Mouse (Mus musculus) embryonic facial prominence, embryonic 14.5 days (tissue): ENCODE measurements around the gene Rpl9-ps1. TPM values are rescaled to one million over a fixed set of nuclear protein-coding genes. Genes with fewer than 3 reads are reported as not detected.

Source experiments
- ATAC-seq: fragments of 200-750 bp; cut with Nextera tagmentation; 2 replicates; pipeline ENCODE4 v1.8.0; 2017; ENCODE audit warnings: low read depth, moderate number of reproducible peaks, moderate TSS enrichment
- DNase-seq: peaks from one replicate; pipeline ENCODE4 v3.0.0-alpha.2; 2015; ENCODE audit warnings: low spot score
- H3K27ac ChIP-seq: fragments of 300-500 bp; sonication (generic); replicated peaks from 2 replicates; pipeline ENCODE4 v1.5.1; 2014; ENCODE audit warnings: low read depth, mild to moderate bottlenecking, low read length, moderate library complexity
- H3K27me3 ChIP-seq: fragments of 300-500 bp; sonication (generic); replicated peaks from 2 replicates; pipeline ENCODE4 v1.6.1; 2014; ENCODE audit warnings: low read length; ENCODE audit not compliant: control insufficient read depth, insufficient read depth
- H3K36me3 ChIP-seq: fragments of 300-500 bp; sonication (generic); 2 replicates; pipeline ENCODE4 v1.6.1; 2014; ENCODE audit warnings: low read length, mixed read lengths; ENCODE audit not compliant: control insufficient read depth, insufficient read depth
- H3K4me1 ChIP-seq: fragments of 300-500 bp; sonication (generic); 2 replicates; pipeline ENCODE4 v1.6.1; 2014; ENCODE audit warnings: antibody characterized with exemption, low read length; ENCODE audit not compliant: control insufficient read depth, insufficient read depth
- H3K4me2 ChIP-seq: fragments of 300-500 bp; sonication (generic); 2 replicates; pipeline ENCODE4 v1.6.1; 2014; ENCODE audit warnings: low read depth, mild to moderate bottlenecking, low read length, moderate library complexity, mixed read lengths
- H3K4me3 ChIP-seq: fragments of 300-500 bp; sonication (generic); 2 replicates; pipeline ENCODE4 v1.5.1; 2014; ENCODE audit warnings: low read depth, mild to moderate bottlenecking, low read length
- H3K9ac ChIP-seq: fragments of 300-500 bp; sonication (generic); 2 replicates; pipeline ENCODE4 v1.6.1; 2014; ENCODE audit warnings: low read depth, mild to moderate bottlenecking, low read length, moderate library complexity, mixed read lengths
- H3K9me3 ChIP-seq: fragments of 300-500 bp; sonication (generic); 2 replicates; pipeline ENCODE4 v1.6.1; 2016; ENCODE audit warnings: low read length; ENCODE audit not compliant: control insufficient read depth
- WGBS: fragments of 180-500 bp; shearing (Covaris S2); extraction: QIAGEN DNeasy Blood & Tissue Kit; methylation state at CpG from one replicate; pipeline ENCODE4 v1.1.7; 2014; 5-methylcytosine and 5-hydroxymethylcytosine counted together
- polyA plus RNA-seq: library from polyadenylated mRNA; unstranded; fragments of >200 nt; fragmentation: Nextera tagmentation; extraction: Ambion mirVana; gene quantifications from 2 replicates; pipeline ENCODE4 v1.2.1, GENCODE M21; 2014

Rpl9-ps1 gene
- polyA plus RNA-seq, 1 experiment from 2014 or later, result not detected

GRCm38 (mm10) chr11:83610900-83611299 is 34.5 kb downstream of the Rpl9-ps1 start:
- WGBS, result 83% methylated on average over 2 of the region's 2 CpGs
- no peak for ATAC-seq

GRCm38 (mm10) chr11:83606396-83606795 is 39.0 kb downstream of the Rpl9-ps1 start:
- no peak overlapping the region for H3K9ac ChIP-seq
- WGBS, result 34% methylated on average over 1 of the region's 1 CpGs
- H3K9me3 ChIP-seq, result no peaks in the 10 kb centered on the region
- no peaks in the 10 kb centered on the region for H3K36me3 ChIP-seq
- H3K27ac ChIP-seq, result no peak overlapping the region
- H3K4me2 ChIP-seq, result no peak overlapping the region
- no peaks in the 10 kb centered on the region for H3K4me1 ChIP-seq
- DNase-seq, result no peak
- no peak for ATAC-seq
- no peak overlapping the region for H3K4me3 ChIP-seq
- no peaks in the 10 kb centered on the region for H3K27me3 ChIP-seq

More at GRCm38 (mm10) chr11:83610900-83611299, 34.5 kb downstream of the Rpl9-ps1 start:
- Histone ChIP-seq H3K4me1 (no peaks in the 10 kb centered on the region), H3K9me3 (no peaks in the 10 kb centered on the region), H3K4me3 (no peak overlapping the region), H3K27me3 (no peaks in the 10 kb centered on the region), H3K4me2 (no peak overlapping the region), H3K27ac (no peak overlapping the region), H3K9ac (no peak overlapping the region), H3K36me3 (no peaks in the 10 kb centered on the region)
- DNase-seq, result no peak

- ATAC-seq, result no peak
- Histone ChIP-seq H3K4me3 (no peak overlapping the region), H3K4me1 (no peaks in the 10 kb centered on the region), H3K4me2 (no peak overlapping the region), H3K27me3 (no peaks in the 10 kb centered on the region), H3K9ac (no peak overlapping the region), H3K9me3 (no peaks in the 10 kb centered on the region), H3K27ac (no peak overlapping the region), H3K36me3 (no peaks in the 10 kb centered on the region)
- DNase-seq, result no peak
- 86% methylated on average over 3 of the region's 3 CpGs for WGBS
Measured at GRCm38 (mm10) chr11:83605535-83605934, 39.9 kb downstream of the Rpl9-ps1 start.

- ATAC-seq, result no peak
Measured at GRCm38 (mm10) chr11:83604698-83605097, 40.7 kb downstream of the Rpl9-ps1 start.

GRCm38 (mm10) chr11:83603399-83603798 is 42.0 kb downstream of the Rpl9-ps1 start:
- H3K36me3 ChIP-seq, result no peaks in the 10 kb centered on the region
- no peak overlapping the region for H3K4me2 ChIP-seq
- H3K9ac ChIP-seq, result no peak overlapping the region
- ATAC-seq (no peak), DNase-seq (no peak)
- H3K27ac ChIP-seq, result no peak overlapping the region
- WGBS, result 94% methylated on average over 3 of the region's 3 CpGs
- no peaks in the 10 kb centered on the region for H3K9me3 ChIP-seq
- no peaks in the 10 kb centered on the region for H3K4me1 ChIP-seq
- H3K4me3 ChIP-seq, result no peak overlapping the region
- no peaks in the 10 kb centered on the region for H3K27me3 ChIP-seq

More at GRCm38 (mm10) chr11:83604698-83605097, 40.7 kb downstream of the Rpl9-ps1 start:
- Histone ChIP-seq H3K27ac (no peak overlapping the region), H3K4me1 (no peaks in the 10 kb centered on the region), H3K36me3 (no peaks in the 10 kb centered on the region), H3K4me3 (no peak overlapping the region), H3K4me2 (no peak overlapping the region), H3K9ac (no peak overlapping the region), H3K27me3 (no peaks in the 10 kb centered on the region), H3K9me3 (no peaks in the 10 kb centered on the region)
- no peak for DNase-seq
- WGBS, result 85% methylated on average over 4 of the region's 4 CpGs

- H3K4me1 ChIP-seq, result no peaks in the 10 kb centered on the region
- H3K27me3 ChIP-seq, result no peaks in the 10 kb centered on the region
- H3K4me2 ChIP-seq, result no peak overlapping the region
- no peak for DNase-seq
- ATAC-seq, result no peak
- no peak overlapping the region for H3K9ac ChIP-seq
- H3K4me3 ChIP-seq, result no peak overlapping the region
- no peaks in the 10 kb centered on the region for H3K36me3 ChIP-seq
- WGBS, result 81% methylated on average over 2 of the region's 2 CpGs
- H3K27ac ChIP-seq, result no peak overlapping the region
- no peaks in the 10 kb centered on the region for H3K9me3 ChIP-seq
Measured at GRCm38 (mm10) chr11:83600576-83600975, 44.8 kb downstream of the Rpl9-ps1 start.

- Histone ChIP-seq H3K4me2 (no peak overlapping the region), H3K4me3 (no peak overlapping the region), H3K27ac (no peak overlapping the region; the same call in 1 of the 2 replicates), H3K9ac (no peak overlapping the region), H3K27me3 (no peaks in the 10 kb centered on the region), H3K36me3 (no peaks in the 10 kb centered on the region), H3K9me3 (no peaks in the 10 kb centered on the region), H3K4me1 (no peaks in the 10 kb centered on the region)
- peak; percentile 7 for DNase-seq
- WGBS, result 76% methylated on average over 3 of the region's 3 CpGs
- no peak for ATAC-seq
Measured at GRCm38 (mm10) chr11:83598991-83599390, 46.4 kb downstream of the Rpl9-ps1 start.

- ATAC-seq, result peak; percentile 89; the same call in 1 of the 2 replicates
- H3K4me1 ChIP-seq, result no peaks in the 10 kb centered on the region
- H3K36me3 ChIP-seq, result no peaks in the 10 kb centered on the region
- H3K27ac ChIP-seq, result no peak overlapping the region; the same call in 1 of the 2 replicates
- no peak overlapping the region for H3K9ac ChIP-seq
- H3K4me3 ChIP-seq, result no peak overlapping the region
- no peaks in the 10 kb centered on the region for H3K27me3 ChIP-seq
- peak; percentile 76 for DNase-seq
- no peaks in the 10 kb centered on the region for H3K9me3 ChIP-seq
- H3K4me2 ChIP-seq, result no peak overlapping the region
- WGBS, result 66% methylated on average over 3 of the region's 3 CpGs
Measured at GRCm38 (mm10) chr11:83598207-83598837, 47.1 kb downstream of the Rpl9-ps1 start.

- Histone ChIP-seq H3K9me3 (no peaks in the 10 kb centered on the region), H3K4me3 (no peak overlapping the region), H3K27ac (no peak overlapping the region), H3K9ac (no peak overlapping the region), H3K36me3 (no peaks in the 10 kb centered on the region), H3K4me1 (no peaks in the 10 kb centered on the region), H3K4me2 (no peak overlapping the region), H3K27me3 (no peaks in the 10 kb centered on the region)
- WGBS, result 87% methylated on average over 7 of the region's 7 CpGs
- DNase-seq (no peak), ATAC-seq (no peak)
Measured at GRCm38 (mm10) chr11:83597796-83598195, 47.6 kb downstream of the Rpl9-ps1 start.
